In genomic region chr5:123151077-123151476, GRCm38 (mm10) we compare ENCODE assay signal across 1 mouse cellular context.
TF ChIP-seq lines count a peak whose summit lies in the region.

No protein-coding gene starts in this region.

TF ChIP-seq in CH12.LX, 34 proteins besides CTCF, POLR2A, EP300 and RAD21:
- TF ChIP-seq NELFE (IDR thresholded peaks at IDR 0.05; ENCODE audit: low read depth, low read length) = no peak
- no peak for TF ChIP-seq KAT2A (IDR thresholded peaks at IDR 0.05; ENCODE audit: insufficient replicate concordance, low read length)
- TF ChIP-seq ZMIZ1 (IDR thresholded peaks at IDR 0.05; ENCODE audit: low read depth, low read length) = 0 out of 2 replicates have a peak, but pooled peaks have one; percentile 44
- TF ChIP-seq CHD2 (IDR thresholded peaks at IDR 0.05; ENCODE audit: low read length) = no peak
- TF ChIP-seq MAX (IDR thresholded peaks at IDR 0.05; ENCODE audit: low read length) = peak; percentile 68
- peak; percentile 91 for TF ChIP-seq MXI1 (IDR thresholded peaks at IDR 0.05; ENCODE audit: low read depth, low read length)
- TF ChIP-seq HCFC1 (IDR thresholded peaks at IDR 0.05; ENCODE audit: low read depth, low read length) = peak; percentile 54
- peak; percentile 18; the same call in 1 of the 2 replicates for TF ChIP-seq E2F4 (IDR thresholded peaks at IDR 0.05; ENCODE audit: insufficient replicate concordance, low read depth, low read length)
- peak; percentile 94 for TF ChIP-seq ELF1 (IDR thresholded peaks at IDR 0.05; ENCODE audit: low read depth, low read length)
- 0 out of 2 replicates have a peak, but pooled peaks have one; percentile 68 for TF ChIP-seq TBP (conservative IDR thresholded peaks at IDR 0.05; ENCODE audit: low read depth, low read length)
- TF ChIP-seq USF2 (conservative IDR thresholded peaks at IDR 0.05; ENCODE audit: low read depth, low read length) = peak; percentile 58
- TF ChIP-seq SMC3 (IDR thresholded peaks at IDR 0.05; ENCODE audit: low read depth, low read length) = no peak
- no peak for TF ChIP-seq CHD1 (IDR thresholded peaks at IDR 0.05; ENCODE audit: low read depth, low read length)
- peak; percentile 79 for TF ChIP-seq IRF4 (IDR thresholded peaks at IDR 0.05; ENCODE audit: low read depth, low read length)
- 0 out of 2 replicates have a peak, but pooled peaks have one; percentile 22 for TF ChIP-seq MAZ (IDR thresholded peaks at IDR 0.05; ENCODE audit: low read depth, low read length)
- peak; percentile 64 for TF ChIP-seq ETS1 (conservative IDR thresholded peaks at IDR 0.05; ENCODE audit: low read depth, low read length)
- TF ChIP-seq ZNF384 (IDR thresholded peaks at IDR 0.05; ENCODE audit: low read depth, low read length) = no peak
- TF ChIP-seq GABPA (IDR thresholded peaks at IDR 0.05; ENCODE audit: insufficient replicate concordance, low read depth, low read length) = no peak
- no peak for TF ChIP-seq ZC3H11A (IDR thresholded peaks at IDR 0.05; ENCODE audit: low read depth, low read length)
- no peak for TF ChIP-seq RCOR1 (conservative IDR thresholded peaks at IDR 0.05; ENCODE audit: low read depth, low read length)
- TF ChIP-seq UBTF (IDR thresholded peaks at IDR 0.05; ENCODE audit: low read depth, low read length) = 0 out of 2 replicates have a peak, but pooled peaks have one; percentile 44
- TF ChIP-seq SIN3A (IDR thresholded peaks at IDR 0.05; ENCODE audit: low read length) = peak; percentile 91
- TF ChIP-seq BHLHE40 (IDR thresholded peaks at IDR 0.05; ENCODE audit: low read depth, low read length) = peak; percentile 97
- TF ChIP-seq TCF12 (IDR thresholded peaks at IDR 0.05; ENCODE audit: low read depth, low read length) = peak; percentile 57; the same call in 1 of the 2 replicates
- TF ChIP-seq USF1 (IDR thresholded peaks at IDR 0.05; ENCODE audit: low read depth, low read length) = peak; percentile 74
- no peak for TF ChIP-seq MAFK (IDR thresholded peaks at IDR 0.05; ENCODE audit: insufficient replicate concordance, low read length)
- no peak for TF ChIP-seq PAX5 (IDR thresholded peaks at IDR 0.05; ENCODE audit: low read length)
- no peak for TF ChIP-seq JUND (conservative IDR thresholded peaks at IDR 0.05; ENCODE audit: low read depth, low read length)
- TF ChIP-seq ZKSCAN1 (IDR thresholded peaks at IDR 0.05; ENCODE audit: borderline replicate concordance, low read depth, low read length) = no peak
- TF ChIP-seq JUN (IDR thresholded peaks at IDR 0.05; ENCODE audit: insufficient read depth, low read depth, low read length) = no peak
- no peak for TF ChIP-seq POLR2AphosphoS2 (IDR thresholded peaks at IDR 0.05; ENCODE audit: low read depth, low read length)
- TF ChIP-seq MEF2A (IDR thresholded peaks at IDR 0.05; ENCODE audit: borderline replicate concordance, low read depth, low read length) = 0 out of 2 replicates have a peak, but pooled peaks have one; percentile 17
- peak; percentile 80 for TF ChIP-seq MYC (IDR thresholded peaks at IDR 0.05; ENCODE audit: low read depth, low read length)
- TF ChIP-seq NRF1 (IDR thresholded peaks at IDR 0.05; ENCODE audit: low read depth, low read length) = no peak
TF ChIP-seq in CH12.LX: peak in this region for 18.
